Mouse (Mus musculus) erythroblast, embryonic 14.5 days (primary cell): ENCODE results near the gene S100pbp. TPM values are rescaled to one million over a fixed set of nuclear protein-coding genes. Genes with fewer than 3 reads are reported as not detected.
A peak's percentile ranks its signal among the peaks of the same experiment; 100 is the strongest.

Experiments
- H3K27me3 ChIP-seq: 2 replicates; pipeline ENCODE4 v1.6.1; 2012; ENCODE audit warnings: inconsistent platforms; ENCODE audit not compliant: control insufficient read depth
- H3K36me3 ChIP-seq: 2 replicates; pipeline ENCODE4 v1.6.1; 2012; ENCODE audit warnings: mild to moderate bottlenecking, inconsistent platforms; ENCODE audit not compliant: control insufficient read depth
- H3K4me1 ChIP-seq: 2 replicates; pipeline ENCODE4 v1.6.1; 2012; ENCODE audit warnings: inconsistent platforms; ENCODE audit not compliant: control insufficient read depth
- H3K4me3 ChIP-seq: replicated peaks from 2 replicates; pipeline ENCODE3; 2012; ENCODE audit warnings: moderate library complexity, mild to moderate bottlenecking, inconsistent platforms
- H3K9me3 ChIP-seq: 2 replicates; pipeline ENCODE4 v1.6.1; 2012; ENCODE audit warnings: low read length, inconsistent platforms, mixed read lengths; ENCODE audit not compliant: control insufficient read depth
- GATA1 ChIP-seq: IDR thresholded peaks from 2 replicates; pipeline ENCODE4 v1.6.1; 2012; ENCODE audit warnings: low read length, inconsistent platforms, mixed read lengths
- TAL1 ChIP-seq: IDR thresholded peaks from 3 replicates; pipeline ENCODE4 v1.6.1; 2012; ENCODE audit warnings: low read length, inconsistent platforms, mixed read lengths
- polyA plus RNA-seq: library from polyadenylated mRNA; stranded (reverse); fragments of >175 nt; gene quantifications from 2 replicates; pipeline ENCODE4 v1.2.3, GENCODE M21; 2012

S100pbp gene
- polyA plus RNA-seq, 1 experiment, result 0.19 TPM

DNA sequence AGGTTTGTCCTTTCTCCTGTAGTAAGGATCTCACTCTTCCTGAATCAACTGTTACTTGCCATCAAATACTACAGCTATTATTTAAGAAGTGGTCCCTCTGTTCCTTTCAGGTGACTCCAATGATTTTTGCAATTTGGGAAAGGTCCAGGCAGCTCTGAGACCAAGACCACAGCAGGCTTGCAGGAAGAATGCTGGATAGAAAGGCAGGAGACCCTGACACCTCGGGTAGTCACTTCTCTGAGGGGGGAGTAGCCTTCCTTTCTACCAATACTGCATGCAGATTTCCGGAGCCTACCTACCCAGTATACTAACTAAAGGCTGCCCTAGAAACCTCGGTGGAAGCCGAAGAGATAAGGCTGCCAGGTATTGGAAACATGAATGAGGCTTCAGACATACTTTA is 44.1 kb downstream of the S100pbp start:
- H3K4me1 ChIP-seq, result peaks cover 28% of the 10 kb centered on the region
- peaks cover 42% of the 10 kb centered on the region for H3K36me3 ChIP-seq
- H3K9me3 ChIP-seq, result no peaks in the 10 kb centered on the region
- no peak overlapping the region for H3K4me3 ChIP-seq
- TF ChIP-seq GATA1, result no peak
- no peak for TF ChIP-seq TAL1
- H3K27me3 ChIP-seq, result no peaks in the 10 kb centered on the region

DNA sequence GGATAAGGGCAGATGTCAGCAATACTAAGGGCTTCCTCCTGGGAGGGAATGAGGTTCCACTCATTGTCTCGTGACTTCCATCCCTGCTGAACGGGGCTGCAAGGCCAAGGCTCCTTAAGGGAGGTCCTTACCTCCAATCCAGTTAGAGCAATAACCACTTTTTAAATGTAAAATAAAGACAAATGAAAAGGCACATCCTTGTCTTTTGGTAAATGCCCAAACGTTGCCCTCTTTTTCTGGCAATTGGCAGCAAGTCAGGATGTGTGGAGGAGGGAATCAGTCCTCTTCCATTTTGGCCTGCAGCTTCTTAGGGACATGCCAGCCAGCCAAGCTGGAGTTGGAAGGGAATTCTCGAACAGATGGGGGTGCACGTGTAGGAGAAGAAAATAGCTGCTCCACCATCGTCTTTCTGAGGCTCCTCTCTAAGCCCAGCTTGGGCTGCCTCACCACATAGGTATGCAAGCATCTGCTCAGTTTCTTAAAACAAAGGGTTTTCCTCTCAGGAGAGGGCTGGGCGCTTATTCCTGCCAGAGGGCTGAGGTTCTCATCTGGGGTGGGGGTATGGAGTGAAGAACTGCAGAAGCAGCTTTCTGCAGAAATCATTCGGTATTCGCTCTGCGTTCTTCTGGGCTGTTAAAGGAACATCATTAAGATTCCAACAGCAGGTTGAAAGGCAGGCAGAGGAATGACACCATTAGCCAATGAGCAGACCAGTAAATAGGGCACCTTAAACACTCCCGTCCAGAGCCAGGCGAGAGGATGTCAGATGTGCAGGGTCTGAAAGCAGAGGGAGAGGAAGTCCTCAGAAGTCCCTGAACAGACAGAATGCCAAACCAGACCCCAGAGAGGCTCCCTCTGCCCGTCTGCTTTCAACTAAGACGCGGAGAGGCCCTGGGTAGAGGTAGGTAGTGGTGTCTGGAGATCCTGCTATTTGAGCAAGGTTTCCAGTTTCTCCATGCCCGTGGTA is 44.8 kb downstream of the S100pbp start:
- peaks cover 35% of the 10 kb centered on the region for H3K4me1 ChIP-seq
- no peak for TF ChIP-seq TAL1
- TF ChIP-seq GATA1, result no peak

DNA sequence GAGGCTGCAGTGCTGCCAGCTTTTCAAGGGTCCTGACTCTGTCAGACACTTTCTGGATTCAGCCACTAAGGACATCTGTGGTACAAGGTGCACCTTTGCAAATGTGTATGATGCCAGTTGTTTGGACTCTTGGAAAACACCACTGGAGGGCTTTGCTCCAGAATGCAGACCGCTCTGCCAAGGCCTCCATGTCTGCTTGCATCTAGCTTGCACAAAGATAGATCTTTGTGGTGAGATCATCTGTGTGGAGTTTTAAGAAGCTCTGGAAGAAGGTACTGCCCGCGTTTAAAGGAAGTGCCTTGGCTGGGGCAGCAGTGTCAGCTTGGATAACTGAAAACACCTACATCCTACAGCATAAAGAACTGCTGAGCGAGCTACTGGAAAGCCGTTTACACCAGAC is 46.0 kb downstream of the S100pbp start:
- Histone ChIP-seq H3K27me3 (peaks cover 5% of the 10 kb centered on the region), H3K36me3 (peaks cover 27% of the 10 kb centered on the region), H3K4me3 (no peak overlapping the region), H3K4me1 (peaks cover 47% of the 10 kb centered on the region), H3K9me3 (no peaks in the 10 kb centered on the region)
- no peak for TF ChIP-seq GATA1

More for the DNA sequence above, 44.8 kb downstream of the S100pbp start:
- no peaks in the 10 kb centered on the region for H3K27me3 ChIP-seq
- peaks cover 35% of the 10 kb centered on the region for H3K36me3 ChIP-seq
- no peak overlapping the region for H3K4me3 ChIP-seq
- no peaks in the 10 kb centered on the region for H3K9me3 ChIP-seq

DNA sequence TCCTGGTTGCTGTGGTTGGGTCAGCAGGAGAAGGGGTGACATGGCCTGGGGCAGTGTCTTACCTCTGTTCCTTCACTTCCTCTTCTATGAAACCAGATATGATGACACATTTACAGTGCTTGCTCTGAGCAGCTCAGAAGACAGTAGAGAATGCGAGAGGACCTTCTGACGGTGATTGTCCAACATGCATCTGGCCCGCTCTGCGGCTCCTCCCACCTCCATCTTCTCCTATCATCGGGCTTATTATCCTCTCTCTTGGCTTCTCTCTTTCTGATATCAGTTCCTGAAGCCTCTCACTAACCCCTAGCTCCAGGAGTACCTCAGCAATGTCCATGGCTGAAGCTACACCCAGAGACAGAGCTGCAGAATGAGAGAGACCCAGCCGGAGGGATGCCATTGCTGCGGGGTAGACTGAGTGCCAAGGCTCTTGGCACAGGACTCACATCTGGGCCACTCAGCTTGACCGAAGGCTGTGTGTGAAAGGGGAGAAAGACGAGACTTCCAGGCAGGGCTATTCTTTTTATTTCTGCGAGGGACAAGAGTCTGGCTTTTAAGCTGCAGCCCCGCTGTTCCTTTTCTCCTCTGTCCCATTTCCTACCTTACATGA is 47.0 kb downstream of the S100pbp start:
- Histone ChIP-seq H3K9me3 (no peaks in the 10 kb centered on the region; the same call in 1 of the 2 replicates), H3K27me3 (peaks cover 15% of the 10 kb centered on the region), H3K36me3 (peaks cover 19% of the 10 kb centered on the region), H3K4me1 (peaks cover 56% of the 10 kb centered on the region), H3K4me3 (no peak overlapping the region)
- TF ChIP-seq TAL1 (no peak), GATA1 (no peak)

DNA sequence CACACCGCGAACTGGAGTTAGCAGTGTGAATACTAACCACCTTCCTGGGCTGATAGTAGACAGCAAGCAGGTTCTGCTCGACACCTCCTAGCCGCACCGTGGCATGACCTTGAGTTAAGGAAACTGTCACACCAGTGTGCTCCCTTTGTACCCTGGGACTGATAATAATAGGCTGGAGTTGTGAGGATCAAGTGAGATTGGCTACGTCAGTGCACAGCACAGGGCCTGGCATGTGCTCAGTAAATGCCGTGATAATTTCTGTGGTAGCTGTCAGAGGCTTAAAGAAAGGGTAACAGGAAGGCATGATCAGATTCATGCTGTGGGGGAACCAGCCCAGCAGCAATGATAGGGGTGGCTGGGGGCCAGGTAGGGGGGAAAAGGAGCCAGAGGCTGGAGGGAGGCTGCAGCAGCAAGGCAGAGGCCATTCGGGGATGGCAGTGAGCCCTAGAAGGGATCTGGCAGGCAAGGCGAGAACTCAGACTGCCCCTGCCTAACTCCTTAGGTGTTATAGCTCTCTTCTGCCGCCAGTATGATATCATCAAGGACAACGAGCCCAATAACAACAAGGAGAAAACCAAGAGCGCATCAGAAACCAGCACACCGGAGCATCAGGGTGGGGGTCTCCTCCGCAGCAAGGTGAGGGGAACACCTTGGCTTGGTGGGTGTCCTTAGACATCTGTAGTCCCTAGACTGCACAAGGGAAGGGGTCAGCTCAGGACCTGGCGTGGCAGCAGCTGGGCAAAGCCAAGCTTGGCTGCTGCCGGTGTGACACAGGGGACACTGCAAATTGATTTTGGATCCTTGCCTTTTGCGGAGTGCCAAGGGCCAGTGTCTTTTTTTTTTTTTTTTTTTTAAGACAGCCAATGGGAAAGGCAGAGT is 47.7 kb downstream of the S100pbp start:
- peaks cover 17% of the 10 kb centered on the region for H3K36me3 ChIP-seq
- peaks cover 5% of the 10 kb centered on the region; the same call in 1 of the 2 replicates for H3K9me3 ChIP-seq
- peaks cover 22% of the 10 kb centered on the region for H3K27me3 ChIP-seq
- H3K4me3 ChIP-seq, result no peak overlapping the region
- no peak for TF ChIP-seq GATA1
- TF ChIP-seq TAL1, result no peak
- peaks cover 64% of the 10 kb centered on the region for H3K4me1 ChIP-seq

DNA sequence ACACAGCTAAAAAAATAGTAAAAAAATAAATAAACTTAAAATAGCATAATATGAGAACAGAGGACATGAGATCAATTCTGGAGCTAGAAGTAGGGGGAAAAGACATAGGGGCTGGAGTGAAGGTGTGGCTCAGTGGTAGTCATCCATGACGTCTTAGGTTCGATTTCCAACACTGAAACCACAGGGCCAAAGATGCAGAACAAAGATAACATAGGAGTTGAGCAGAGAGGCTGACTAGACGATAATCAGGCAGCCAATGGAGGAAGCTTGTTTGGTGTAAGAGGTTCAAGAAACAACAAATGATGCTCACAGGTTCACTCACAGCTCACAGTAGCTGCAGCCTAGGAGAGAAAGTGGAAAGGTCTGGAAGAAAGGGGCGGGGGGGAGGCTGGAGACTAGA is 48.7 kb downstream of the S100pbp start:
- Histone ChIP-seq H3K9me3 (peaks cover 5% of the 10 kb centered on the region; the same call in 1 of the 2 replicates), H3K36me3 (peaks cover 15% of the 10 kb centered on the region), H3K4me3 (no peak overlapping the region), H3K4me1 (peaks cover 67% of the 10 kb centered on the region), H3K27me3 (peaks cover 32% of the 10 kb centered on the region)
- no peak for TF ChIP-seq TAL1
- peak; percentile 73 for TF ChIP-seq GATA1

DNA sequence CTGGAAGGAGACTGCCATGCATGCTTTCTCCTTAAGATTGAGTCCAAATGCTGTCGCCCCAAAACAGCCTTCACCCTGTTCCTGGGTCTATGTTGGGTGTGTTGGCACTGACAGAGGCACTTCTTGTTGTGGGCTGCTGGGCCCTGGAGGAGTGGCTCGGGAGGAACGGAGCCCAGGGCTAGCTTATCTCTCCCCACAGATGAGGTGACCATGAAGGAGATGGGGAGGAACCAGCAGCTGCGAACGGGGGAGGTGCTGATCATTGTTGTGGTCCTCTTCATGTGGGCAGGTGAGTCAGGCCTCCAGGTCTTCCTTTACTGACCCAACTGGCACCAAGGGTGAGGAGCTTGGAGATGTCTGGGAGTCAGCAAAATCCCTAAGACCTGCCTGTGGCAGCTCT is 49.9 kb downstream of the S100pbp start:
- TF ChIP-seq GATA1 (peak; percentile 79), TAL1 (peak; percentile 75)

DNA sequence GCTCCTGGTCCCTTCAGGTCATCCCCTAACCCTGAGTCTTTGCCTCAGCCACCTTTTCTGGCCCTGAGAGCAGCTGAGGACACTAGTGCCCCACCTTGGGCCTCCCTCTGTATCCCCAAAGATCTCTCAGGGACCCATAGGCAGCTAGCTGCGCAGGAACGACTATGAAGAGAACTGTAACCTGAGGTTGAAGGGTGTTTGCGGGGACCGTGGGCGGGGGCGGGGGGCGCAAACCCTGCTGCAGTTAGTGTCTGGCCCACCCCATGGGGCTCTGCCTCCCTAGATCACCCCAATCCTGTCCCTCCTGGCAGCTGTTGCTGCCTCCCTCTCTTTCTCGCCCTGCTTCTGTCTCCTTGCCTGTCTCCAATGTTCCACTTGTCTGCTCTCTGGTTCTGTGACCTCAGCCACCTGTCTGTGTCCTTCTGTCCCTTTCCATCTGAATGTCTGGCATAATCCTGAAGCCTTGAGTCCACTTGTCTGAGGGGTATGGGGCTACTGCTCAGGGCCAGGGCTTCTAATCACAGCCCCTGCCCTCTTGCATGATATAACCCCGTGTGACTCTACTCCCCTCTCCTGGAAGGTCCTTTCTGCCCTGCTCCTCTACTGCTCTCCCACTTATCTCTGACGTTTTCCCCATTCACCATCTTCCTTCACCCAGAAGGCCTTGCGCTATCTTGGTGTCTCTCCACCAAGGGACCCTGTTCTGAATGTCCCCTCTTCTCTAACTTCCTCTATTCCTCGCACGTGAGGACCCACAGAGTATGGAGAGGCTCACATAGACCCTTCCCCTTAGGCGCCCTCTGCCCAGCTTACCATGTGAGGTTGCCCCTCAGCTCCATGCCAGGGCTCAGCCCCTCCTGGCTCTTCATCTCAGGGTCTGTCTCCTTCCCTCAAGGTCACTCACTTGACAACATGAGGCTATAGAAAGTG is 51.9 kb downstream of the S100pbp start:
- peaks cover 63% of the 10 kb centered on the region for H3K27me3 ChIP-seq
- peaks cover 5% of the 10 kb centered on the region; the same call in 1 of the 2 replicates for H3K9me3 ChIP-seq
- peaks cover 2% of the 10 kb centered on the region; the same call in 1 of the 2 replicates for H3K36me3 ChIP-seq
- no peak for TF ChIP-seq TAL1
- TF ChIP-seq GATA1, result no peak
- peaks cover 66% of the 10 kb centered on the region for H3K4me1 ChIP-seq
- no peak overlapping the region for H3K4me3 ChIP-seq

More for the DNA sequence above, 49.9 kb downstream of the S100pbp start:
- peaks cover 69% of the 10 kb centered on the region for H3K4me1 ChIP-seq
- H3K9me3 ChIP-seq, result peaks cover 5% of the 10 kb centered on the region; the same call in 1 of the 2 replicates
- peaks cover 11% of the 10 kb centered on the region for H3K36me3 ChIP-seq
- H3K27me3 ChIP-seq, result peaks cover 44% of the 10 kb centered on the region
- peak overlapping the region; percentile 48 for H3K4me3 ChIP-seq
